Mouse (Mus musculus): ENCODE measurements around the gene Map1s. TPM values are rescaled to one million over a fixed set of nuclear protein-coding genes. Genes with fewer than 3 reads are reported as not detected.

Map1s gene
- polyA plus RNA-seq, 1 experiment from 2014 or later = 43.3 TPM

DNA sequence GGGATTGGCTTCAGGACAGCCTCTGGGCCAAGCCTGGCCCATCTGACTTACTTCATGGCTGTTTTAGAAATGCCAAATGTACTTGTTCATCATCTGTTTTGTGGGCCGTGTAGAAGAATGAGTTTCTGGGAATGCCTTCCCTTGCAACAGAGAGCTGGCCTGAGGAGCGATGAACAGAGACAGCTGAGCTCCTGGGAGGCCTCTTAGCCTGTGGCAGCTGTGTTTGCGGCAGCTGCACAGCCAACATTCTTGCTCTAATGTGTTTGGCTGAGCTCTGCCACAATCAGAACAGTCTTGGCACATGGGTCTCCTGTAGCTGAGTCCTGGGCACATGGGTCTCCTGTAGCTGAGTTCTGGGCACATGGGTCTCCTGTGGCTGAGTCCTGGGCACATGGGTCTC lies 22.4 kb downstream of the Map1s start:
- H3K9me3 ChIP-seq = no peaks in the 10 kb centered on the region
- H3K9ac ChIP-seq = no peak overlapping the region
- H3K4me1 ChIP-seq = no peaks in the 10 kb centered on the region
- H3K4me3 ChIP-seq = no peak overlapping the region
- no peaks in the 10 kb centered on the region for H3K27me3 ChIP-seq
- no peak overlapping the region for H3K4me2 ChIP-seq
- no peak overlapping the region for H3K27ac ChIP-seq
- ATAC-seq (ENCODE audit: insufficient number of reproducible peaks, low FRiP score, low TSS enrichment, low read depth) = no peak
- peaks cover 14% of the 10 kb centered on the region; the same call in 1 of the 2 replicates for H3K36me3 ChIP-seq
- 79% methylated on average over 3 of the region's 3 CpGs for WGBS

DNA sequence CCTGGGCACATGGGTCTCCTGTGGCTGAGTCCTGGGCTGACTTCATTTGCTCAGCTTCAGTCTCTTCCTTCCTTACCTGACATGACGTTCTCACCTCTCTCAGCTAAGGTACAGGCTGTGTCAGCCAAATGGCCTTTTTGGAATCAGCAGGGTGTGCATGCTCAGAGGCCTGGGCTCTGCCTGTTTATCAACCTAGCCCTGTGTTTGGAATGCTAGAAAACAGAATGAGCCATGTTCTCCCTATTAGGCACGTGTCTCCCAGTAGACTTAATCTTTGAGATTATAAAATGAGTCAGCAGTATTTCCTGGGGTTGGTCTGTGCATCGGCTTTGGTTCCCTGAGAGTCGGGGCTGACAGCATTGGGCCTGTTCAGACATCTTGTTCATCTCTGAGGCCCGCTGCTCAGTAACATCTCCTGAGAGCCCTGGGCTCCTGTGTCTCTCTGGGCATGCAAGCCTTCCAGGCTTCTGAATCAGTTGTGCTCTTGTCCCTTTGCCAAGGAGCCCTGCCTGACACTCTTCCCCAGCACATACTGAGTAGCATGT lies 23.1 kb downstream of the Map1s start:
- no peaks in the 10 kb centered on the region for H3K9me3 ChIP-seq
- ATAC-seq (ENCODE audit: insufficient number of reproducible peaks, low FRiP score, low TSS enrichment, low read depth) = no peak
- WGBS = 75% methylated on average over 5 of the region's 5 CpGs
- no peaks in the 10 kb centered on the region for H3K4me1 ChIP-seq
- H3K27me3 ChIP-seq = no peaks in the 10 kb centered on the region
- no peak overlapping the region for H3K9ac ChIP-seq
- H3K27ac ChIP-seq = no peak overlapping the region
- no peak overlapping the region for H3K4me2 ChIP-seq
- H3K36me3 ChIP-seq = 0 out of 2 replicates have a peak, but pooled peaks cover 9% of the 10 kb centered on the region
- no peak overlapping the region for H3K4me3 ChIP-seq

DNA sequence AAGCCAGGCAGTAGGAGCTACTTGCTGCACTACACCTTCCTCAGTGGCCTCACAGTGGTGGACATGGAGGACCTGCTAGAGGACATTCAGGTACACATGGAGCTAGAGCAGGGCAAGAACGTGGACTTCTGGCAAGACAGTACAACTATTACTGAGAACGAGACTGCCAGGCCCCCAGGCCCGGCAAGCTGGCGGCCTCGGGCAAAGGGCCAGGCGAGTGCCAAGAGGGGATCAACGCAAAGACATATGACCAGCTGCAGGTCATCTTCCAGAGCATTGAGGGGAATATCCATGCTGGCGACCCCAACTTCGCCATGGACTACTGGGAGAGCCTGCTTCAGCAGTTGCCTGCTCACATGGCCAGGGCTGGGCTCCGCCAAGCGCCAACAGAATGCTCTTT lies 26.0 kb downstream of the Map1s start:
- 91% methylated on average over 11 of the region's 11 CpGs for WGBS
- 0 out of 2 replicates have a peak, but pooled peaks cover 5% of the 10 kb centered on the region for H3K36me3 ChIP-seq
- H3K4me3 ChIP-seq = no peak overlapping the region
- H3K4me1 ChIP-seq = 0 out of 2 replicates have a peak, but pooled peaks cover 5% of the 10 kb centered on the region
- no peak for ATAC-seq (ENCODE audit: insufficient number of reproducible peaks, low FRiP score, low TSS enrichment, low read depth)
- H3K4me2 ChIP-seq = no peak overlapping the region
- no peak overlapping the region for H3K27ac ChIP-seq
- H3K27me3 ChIP-seq = no peaks in the 10 kb centered on the region
- no peaks in the 10 kb centered on the region for H3K9me3 ChIP-seq
- H3K9ac ChIP-seq = no peak overlapping the region

DNA sequence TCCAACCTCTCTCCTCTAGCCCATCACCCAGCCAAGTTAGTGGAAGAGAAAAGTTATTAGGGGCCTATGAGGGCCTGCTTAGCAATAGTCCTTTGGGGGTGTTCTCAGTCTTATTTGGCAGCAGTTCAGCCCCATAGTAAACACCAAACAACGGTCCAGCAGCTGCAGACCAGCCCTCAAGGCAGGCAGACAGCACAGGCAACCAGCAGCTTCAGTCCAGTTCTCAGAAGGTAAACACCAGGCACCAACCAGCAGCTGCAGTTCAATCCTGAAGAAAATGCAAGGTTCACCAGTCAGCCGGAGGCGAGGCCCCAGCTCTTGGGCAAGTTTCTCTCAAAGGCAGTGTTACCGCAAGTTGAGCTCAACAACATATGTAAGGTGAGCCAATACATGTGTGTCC lies 27.3 kb downstream of the Map1s start:
- Histone ChIP-seq H3K9ac (no peak overlapping the region), H3K36me3 (0 out of 2 replicates have a peak, but pooled peaks cover 5% of the 10 kb centered on the region), H3K4me1 (0 out of 2 replicates have a peak, but pooled peaks cover 5% of the 10 kb centered on the region), H3K27me3 (no peaks in the 10 kb centered on the region), H3K4me2 (no peak overlapping the region), H3K27ac (no peak overlapping the region), H3K9me3 (no peaks in the 10 kb centered on the region), H3K4me3 (no peak overlapping the region)
- no peak for ATAC-seq (ENCODE audit: insufficient number of reproducible peaks, low FRiP score, low TSS enrichment, low read depth)
- 72% methylated on average over 4 of the region's 4 CpGs for WGBS

DNA sequence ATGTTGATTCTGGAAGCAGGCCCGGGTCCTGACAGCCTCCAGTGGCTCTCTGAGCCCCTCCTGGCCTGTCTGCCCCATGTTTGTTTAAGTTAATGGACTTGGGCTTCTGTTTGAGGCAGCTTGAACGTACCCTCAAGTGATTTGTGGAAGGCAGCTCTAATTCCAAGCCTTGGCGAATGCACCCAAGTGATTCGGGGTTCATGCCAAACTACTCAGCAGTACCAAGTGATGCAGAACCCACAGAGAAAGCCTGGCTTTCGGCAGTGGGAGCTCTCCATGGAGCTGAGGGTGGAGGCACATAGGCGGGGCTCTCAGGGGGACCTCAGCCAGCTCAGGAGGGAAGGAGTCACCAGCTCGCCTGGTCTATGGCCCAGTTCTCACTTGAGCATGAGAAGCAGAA lies 29.1 kb downstream of the Map1s start:
- H3K36me3 ChIP-seq = 0 out of 2 replicates have a peak, but pooled peaks cover 5% of the 10 kb centered on the region
- no peak overlapping the region for H3K4me3 ChIP-seq
- H3K4me2 ChIP-seq = no peak overlapping the region
- 0 out of 2 replicates have a peak, but pooled peaks cover 5% of the 10 kb centered on the region for H3K4me1 ChIP-seq
- no peaks in the 10 kb centered on the region for H3K27me3 ChIP-seq
- no peaks in the 10 kb centered on the region for H3K9me3 ChIP-seq
- ATAC-seq (ENCODE audit: insufficient number of reproducible peaks, low FRiP score, low TSS enrichment, low read depth) = no peak
- WGBS = 63% methylated on average over 7 of the region's 7 CpGs
- no peak overlapping the region for H3K9ac ChIP-seq
- H3K27ac ChIP-seq = no peak overlapping the region

DNA sequence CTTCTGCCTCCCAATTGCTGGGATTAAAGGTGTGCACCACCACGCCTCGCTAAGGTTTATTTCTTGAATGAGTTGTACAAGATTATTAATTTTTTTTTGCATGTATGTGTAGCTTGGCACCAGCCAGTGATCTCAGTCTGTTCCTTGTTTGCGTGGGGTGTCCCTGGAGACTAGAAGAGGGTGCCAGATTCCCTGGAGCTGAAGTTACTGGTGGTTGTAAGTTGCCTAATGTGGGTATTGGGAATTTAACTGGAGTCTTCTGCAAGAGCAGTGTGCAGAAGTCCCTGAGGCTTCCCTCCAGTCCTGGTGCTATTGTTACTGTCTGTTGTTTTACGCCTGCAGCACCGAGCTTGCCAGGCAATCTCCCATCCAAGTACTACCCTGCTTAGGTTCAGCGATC lies 31.5 kb downstream of the Map1s start:
- Histone ChIP-seq H3K27me3 (no peaks in the 10 kb centered on the region), H3K27ac (no peak overlapping the region), H3K36me3 (0 out of 2 replicates have a peak, but pooled peaks cover 3% of the 10 kb centered on the region), H3K4me2 (no peak overlapping the region), H3K4me3 (no peak overlapping the region), H3K4me1 (0 out of 2 replicates have a peak, but pooled peaks cover 5% of the 10 kb centered on the region), H3K9ac (no peak overlapping the region), H3K9me3 (no peaks in the 10 kb centered on the region)
- ATAC-seq (ENCODE audit: insufficient number of reproducible peaks, low FRiP score, low TSS enrichment, low read depth) = no peak
- WGBS = 83% methylated on average over 6 of the region's 6 CpGs

DNA sequence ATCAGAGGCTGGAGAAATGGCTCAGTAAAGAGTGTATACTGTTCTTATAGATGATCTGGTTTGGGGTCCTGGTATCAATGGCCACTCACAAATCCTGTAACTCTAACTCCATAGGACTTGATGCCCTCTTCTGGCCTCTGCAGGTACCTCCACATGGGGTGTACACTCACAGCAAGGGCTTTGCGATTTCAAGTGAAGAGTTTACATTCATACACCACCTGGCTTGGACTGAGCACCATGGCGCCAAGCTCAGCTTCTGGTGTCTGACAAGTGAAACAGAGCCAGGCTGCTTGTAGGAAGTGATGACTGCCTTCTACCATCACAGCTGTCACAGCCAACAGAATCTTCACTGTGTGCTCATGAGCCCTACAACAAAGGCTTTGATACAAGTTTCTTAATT lies 35.7 kb downstream of the Map1s start:
- Histone ChIP-seq H3K27ac (no peak overlapping the region), H3K9ac (no peak overlapping the region), H3K4me3 (no peak overlapping the region), H3K4me2 (no peak overlapping the region), H3K27me3 (no peaks in the 10 kb centered on the region), H3K9me3 (no peaks in the 10 kb centered on the region), H3K4me1 (no peaks in the 10 kb centered on the region), H3K36me3 (no peaks in the 10 kb centered on the region)
- no peak for ATAC-seq (ENCODE audit: insufficient number of reproducible peaks, low FRiP score, low TSS enrichment, low read depth)
- WGBS = 53% methylated on average over 2 of the region's 2 CpGs

DNA sequence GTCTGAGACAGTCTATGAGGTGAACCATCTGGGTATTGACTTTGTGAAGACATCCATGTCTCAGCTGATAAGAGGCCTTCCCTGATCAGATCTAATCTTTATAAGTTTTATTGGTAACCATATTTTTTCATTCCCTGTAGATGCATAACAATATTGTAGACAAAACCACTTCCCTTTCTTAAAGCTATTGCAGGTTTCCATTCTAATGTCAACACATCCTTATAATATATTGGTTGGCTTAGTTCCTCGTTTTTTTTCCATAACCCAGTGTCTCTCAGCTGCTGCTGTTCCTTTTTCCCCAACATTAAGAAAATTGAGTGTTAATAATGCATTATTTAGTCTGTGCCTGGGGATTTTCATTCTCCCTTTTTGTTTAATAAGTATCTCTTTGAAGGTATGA lies 37.5 kb downstream of the Map1s start:
- ATAC-seq (ENCODE audit: insufficient number of reproducible peaks, low FRiP score, low TSS enrichment, low read depth) = no peak
- WGBS = 33% methylated on average over 1 of the region's 1 CpGs
- Histone ChIP-seq H3K9me3 (no peaks in the 10 kb centered on the region), H3K4me1 (no peaks in the 10 kb centered on the region), H3K36me3 (no peaks in the 10 kb centered on the region), H3K27me3 (no peaks in the 10 kb centered on the region), H3K4me2 (no peak overlapping the region), H3K9ac (no peak overlapping the region), H3K27ac (no peak overlapping the region), H3K4me3 (no peak overlapping the region)

DNA sequence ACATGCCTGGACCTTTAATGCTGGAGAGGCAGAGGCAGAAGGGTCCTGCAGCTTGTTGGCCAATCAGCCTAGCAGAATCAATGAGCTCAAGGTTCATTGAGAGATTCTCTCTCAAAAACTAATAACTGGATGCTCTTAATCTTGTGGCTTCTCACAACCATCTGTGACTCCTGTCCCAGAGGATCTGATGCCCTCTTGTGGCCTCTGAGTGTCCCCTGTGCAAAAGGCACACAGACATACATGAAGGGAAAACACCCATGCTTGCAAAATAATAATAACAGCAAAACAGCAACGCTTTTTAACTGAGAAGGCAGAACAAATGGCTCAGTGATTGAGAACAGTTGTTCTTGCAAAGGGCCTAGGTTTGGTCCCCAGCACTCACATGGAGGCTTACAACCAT lies 44.1 kb downstream of the Map1s start:
- ATAC-seq (ENCODE audit: insufficient number of reproducible peaks, low FRiP score, low TSS enrichment, low read depth) = no peak
- Histone ChIP-seq H3K4me3 (no peak overlapping the region), H3K9me3 (no peaks in the 10 kb centered on the region), H3K9ac (no peak overlapping the region), H3K4me2 (no peak overlapping the region), H3K27ac (no peak overlapping the region), H3K4me1 (no peaks in the 10 kb centered on the region), H3K36me3 (no peaks in the 10 kb centered on the region), H3K27me3 (no peaks in the 10 kb centered on the region)
- WGBS = 51% methylated on average over 1 of the region's 1 CpGs

DNA sequence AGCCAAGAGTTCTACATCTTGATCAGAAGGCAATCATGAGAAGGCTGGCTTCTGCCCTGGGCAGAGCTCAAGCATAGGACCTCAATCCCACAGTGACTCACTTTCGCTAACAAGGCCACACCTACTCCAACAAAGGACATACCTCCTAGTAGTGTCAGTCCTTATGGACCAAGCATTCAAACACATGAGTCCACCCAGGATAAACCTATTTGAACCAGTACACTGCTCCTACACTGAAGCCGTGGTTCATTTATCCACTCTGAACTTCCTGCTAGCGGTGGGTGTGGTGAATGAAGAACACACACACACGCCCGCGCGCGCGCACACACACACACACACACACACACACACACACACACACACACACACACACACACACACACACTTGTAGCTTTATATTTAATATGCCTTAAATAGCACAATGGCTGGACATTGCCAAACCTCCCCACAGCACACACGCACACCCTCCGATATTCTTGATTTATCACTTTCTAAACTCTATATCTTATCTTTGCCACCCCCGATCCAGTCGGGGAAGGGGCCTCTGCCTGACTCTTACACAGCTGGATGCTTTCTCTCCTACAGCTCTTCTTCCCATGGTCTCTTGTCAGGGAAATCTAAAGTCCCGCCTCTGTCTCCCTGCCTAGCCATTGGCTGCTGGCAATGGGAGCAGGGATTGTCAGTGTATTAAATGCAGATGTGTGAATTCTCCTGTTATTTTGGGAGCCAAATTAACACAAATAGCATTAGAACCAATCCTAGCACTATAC lies 55.2 kb downstream of the Map1s start:
- Histone ChIP-seq H3K27me3 (no peaks in the 10 kb centered on the region), H3K27ac (no peak overlapping the region), H3K4me2 (no peak overlapping the region), H3K36me3 (no peaks in the 10 kb centered on the region), H3K9me3 (no peaks in the 10 kb centered on the region), H3K4me1 (no peaks in the 10 kb centered on the region), H3K4me3 (no peak overlapping the region), H3K9ac (no peak overlapping the region)
- WGBS = 72% methylated on average over 11 of the region's 14 CpGs
- no peak for ATAC-seq (ENCODE audit: insufficient number of reproducible peaks, low FRiP score, low TSS enrichment, low read depth)

DNA sequence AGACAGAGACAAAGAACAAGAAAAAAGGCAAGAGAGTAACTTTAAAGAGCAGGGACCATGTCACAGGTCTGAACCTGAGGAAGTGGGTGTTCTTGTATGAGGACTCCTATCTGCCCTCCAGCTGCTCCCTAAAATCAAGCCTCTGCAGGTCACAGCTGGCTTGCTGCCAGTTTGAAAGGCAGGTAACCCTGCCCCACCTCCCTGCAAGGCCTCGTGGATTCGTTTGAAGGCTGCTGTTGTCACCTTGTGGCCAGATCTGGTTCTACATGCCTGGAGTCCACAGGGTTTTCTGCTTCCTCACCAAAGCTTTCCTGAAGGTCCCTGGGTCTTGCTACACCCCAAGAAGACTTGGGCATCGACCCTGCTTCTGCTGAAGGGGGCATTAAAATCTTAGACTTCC lies 58.4 kb downstream of the Map1s start:
- H3K9ac ChIP-seq = no peak overlapping the region
- H3K9me3 ChIP-seq = no peaks in the 10 kb centered on the region
- no peaks in the 10 kb centered on the region for H3K27me3 ChIP-seq
- 4% methylated on average over 3 of the region's 3 CpGs for WGBS
- no peak overlapping the region for H3K27ac ChIP-seq
- no peaks in the 10 kb centered on the region for H3K36me3 ChIP-seq
- no peak overlapping the region for H3K4me2 ChIP-seq
- no peak overlapping the region for H3K4me3 ChIP-seq
- ATAC-seq (ENCODE audit: insufficient number of reproducible peaks, low FRiP score, low TSS enrichment, low read depth) = peak; percentile 65
- no peaks in the 10 kb centered on the region for H3K4me1 ChIP-seq

DNA sequence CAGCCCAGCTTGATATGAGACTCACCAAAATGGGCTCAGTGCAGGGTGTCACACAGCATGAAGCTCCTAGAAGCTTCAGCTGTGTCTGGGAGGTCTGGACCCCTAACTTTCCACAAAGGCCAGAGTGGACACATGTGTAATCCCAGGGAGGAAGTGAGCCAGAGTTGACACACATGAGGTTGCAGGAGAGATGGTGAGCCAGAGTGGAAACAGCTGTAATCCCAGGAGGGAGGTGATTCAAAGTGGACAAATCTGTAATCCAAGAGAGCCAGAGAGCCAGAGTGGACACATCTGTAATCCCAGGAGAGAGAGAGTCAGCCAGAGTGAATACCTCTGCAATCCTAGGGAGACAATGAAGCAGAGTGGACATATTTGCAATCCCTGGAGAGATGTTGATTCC lies 59.1 kb downstream of the Map1s start:
- no peaks in the 10 kb centered on the region for H3K9me3 ChIP-seq
- no peaks in the 10 kb centered on the region for H3K27me3 ChIP-seq
- no peak overlapping the region for H3K27ac ChIP-seq
- H3K4me1 ChIP-seq = no peaks in the 10 kb centered on the region
- no peak for ATAC-seq (ENCODE audit: insufficient number of reproducible peaks, low FRiP score, low TSS enrichment, low read depth)
- no peak overlapping the region for H3K9ac ChIP-seq
- no peaks in the 10 kb centered on the region for H3K36me3 ChIP-seq
- no peak overlapping the region for H3K4me3 ChIP-seq
- H3K4me2 ChIP-seq = no peak overlapping the region
